Mouse (Mus musculus) limb, embryonic 12.5 days (tissue): ENCODE measurements at regions not wholly inside any gene's neighbourhood (a gene's known extent, or its start where the extent isn't known, plus 50 kb on each side); places are given as distances from the start of the nearest gene placed in this dataset.

Source experiments
- ATAC-seq: fragments of 200-750 bp; cut with Nextera tagmentation; 2 replicates; pipeline ENCODE4 v1.8.0; 2017; ENCODE audit warnings: low read depth, moderate TSS enrichment; ENCODE audit not compliant: insufficient number of reproducible peaks, insufficient read depth, low FRiP score, low TSS enrichment
- H3K27ac ChIP-seq: fragments of 300-500 bp; sonication (generic); 2 replicates; pipeline ENCODE4 v1.5.1; 2016; ENCODE audit warnings: mild to moderate bottlenecking, moderate library complexity
- H3K27me3 ChIP-seq: fragments of 300-500 bp; sonication (generic); 2 replicates; pipeline ENCODE4 v1.6.1; 2016; ENCODE audit warnings: mild to moderate bottlenecking, moderate library complexity
- H3K36me3 ChIP-seq: fragments of 300-500 bp; sonication (generic); 2 replicates; pipeline ENCODE4 v1.6.1; 2016; ENCODE audit warnings: mild to moderate bottlenecking, moderate library complexity
- H3K4me1 ChIP-seq: fragments of 300-500 bp; sonication (generic); replicated peaks from 2 replicates; pipeline ENCODE4 v1.6.1; 2016
- H3K4me2 ChIP-seq: fragments of 300-500 bp; sonication (generic); 2 replicates; pipeline ENCODE4 v1.6.1; 2016; ENCODE audit warnings: mild to moderate bottlenecking, moderate library complexity
- H3K4me3 ChIP-seq: fragments of 300-500 bp; sonication (generic); replicated peaks from 2 replicates; pipeline ENCODE4 v1.5.1; 2016; ENCODE audit warnings: mild to moderate bottlenecking
- H3K9ac ChIP-seq: fragments of 300-500 bp; sonication (generic); replicated peaks from 2 replicates; pipeline ENCODE4 v1.6.1; 2016; ENCODE audit warnings: mild to moderate bottlenecking, moderate library complexity
- H3K9me3 ChIP-seq: fragments of 300-500 bp; sonication (generic); 2 replicates; pipeline ENCODE4 v1.6.1; 2016; ENCODE audit warnings: mild to moderate bottlenecking, moderate library complexity
- WGBS: fragments of 180-500 bp; shearing (Covaris S2); methylation state at CpG from one replicate; pipeline ENCODE4 v1.1.7; 2016; 5-methylcytosine and 5-hydroxymethylcytosine counted together

DNA sequence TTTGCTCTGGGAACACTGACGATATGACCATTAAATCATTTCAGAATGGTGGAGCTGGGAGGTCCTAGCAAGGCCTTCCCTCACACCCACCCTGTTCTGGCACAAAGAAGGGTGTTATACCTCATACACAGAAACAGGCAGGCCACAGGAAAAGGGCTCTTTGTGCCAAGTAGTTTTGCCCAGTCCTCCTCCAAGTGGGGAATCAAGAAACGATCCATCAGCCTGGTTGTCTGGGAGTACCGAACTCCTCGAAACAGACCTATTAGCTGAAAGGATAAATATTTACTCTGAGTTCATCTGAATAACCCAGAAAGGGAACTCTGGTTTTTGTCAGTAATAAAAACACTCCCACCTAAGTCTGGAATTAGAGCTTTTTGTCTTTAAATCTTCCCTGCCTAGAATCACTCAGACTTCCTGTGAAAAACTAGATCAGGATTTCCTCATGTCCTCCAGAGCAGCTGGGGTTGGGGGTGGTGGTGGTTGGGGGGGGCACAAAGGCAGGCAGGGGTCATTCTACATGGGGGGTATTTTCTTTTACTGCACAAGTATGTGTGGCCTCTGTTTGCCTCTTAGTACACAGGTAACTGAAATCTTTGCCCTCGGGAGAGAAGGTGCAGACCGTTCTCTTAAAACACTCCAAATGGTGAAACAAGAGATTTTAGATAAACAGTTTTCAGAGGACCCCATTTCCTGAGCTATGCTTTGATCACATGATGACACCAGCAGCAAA lies 681.3 kb downstream of the Gsdmc2 start:
- no peak overlapping the region; the same call in 1 of the 2 replicates for H3K4me2 ChIP-seq
- H3K9ac ChIP-seq: no peak overlapping the region
- no peak overlapping the region for H3K4me3 ChIP-seq
- peak overlapping the region; percentile 12; the same call in 1 of the 2 replicates for H3K27ac ChIP-seq
- H3K4me1 ChIP-seq: peaks cover 5% of the 10 kb centered on the region
- H3K36me3 ChIP-seq: no peaks in the 10 kb centered on the region
- H3K9me3 ChIP-seq: no peaks in the 10 kb centered on the region
- no peak for ATAC-seq
- WGBS: 11% methylated on average over 6 of the region's 6 CpGs
- H3K27me3 ChIP-seq: no peaks in the 10 kb centered on the region

GRCm38 (mm10) chr15:63162881-63163549 lies 682.0 kb downstream of the Gsdmc2 start:
- Histone ChIP-seq H3K9ac (no peak overlapping the region), H3K36me3 (no peaks in the 10 kb centered on the region), H3K27me3 (no peaks in the 10 kb centered on the region), H3K4me2 (no peak overlapping the region; the same call in 1 of the 2 replicates), H3K9me3 (no peaks in the 10 kb centered on the region), H3K4me1 (peaks cover 5% of the 10 kb centered on the region), H3K27ac (no peak overlapping the region), H3K4me3 (no peak overlapping the region)
- 50% methylated on average over 4 of the region's 4 CpGs for WGBS
- no peak for ATAC-seq

- ATAC-seq: no peak
- Histone ChIP-seq H3K4me3 (no peak overlapping the region), H3K4me1 (no peaks in the 10 kb centered on the region), H3K36me3 (no peaks in the 10 kb centered on the region), H3K9ac (no peak overlapping the region), H3K4me2 (no peak overlapping the region), H3K27me3 (no peaks in the 10 kb centered on the region), H3K9me3 (no peaks in the 10 kb centered on the region), H3K27ac (no peak overlapping the region)
- WGBS: 77% methylated on average over 3 of the region's 3 CpGs
These were observed 721.8 kb downstream of the Gsdmc2 start for GRCm38 (mm10) chr15:63123123-63123688.

GRCm38 (mm10) chr15:63112918-63113317 lies 732.1 kb downstream of the Gsdmc2 start:
- H3K36me3 ChIP-seq: no peaks in the 10 kb centered on the region
- whole genome bisulfite sequencing: 75% methylated on average over 2 of the region's 2 CpGs
- ATAC-seq: no peak
- no peaks in the 10 kb centered on the region for H3K27me3 ChIP-seq
- H3K4me2 ChIP-seq: no peak overlapping the region
- 0 out of 2 replicates have a peak, but pooled peaks cover 3% of the 10 kb centered on the region for H3K4me1 ChIP-seq
- H3K4me3 ChIP-seq: no peak overlapping the region
- H3K27ac ChIP-seq: no peak overlapping the region
- no peak overlapping the region for H3K9ac ChIP-seq
- no peaks in the 10 kb centered on the region for H3K9me3 ChIP-seq

DNA sequence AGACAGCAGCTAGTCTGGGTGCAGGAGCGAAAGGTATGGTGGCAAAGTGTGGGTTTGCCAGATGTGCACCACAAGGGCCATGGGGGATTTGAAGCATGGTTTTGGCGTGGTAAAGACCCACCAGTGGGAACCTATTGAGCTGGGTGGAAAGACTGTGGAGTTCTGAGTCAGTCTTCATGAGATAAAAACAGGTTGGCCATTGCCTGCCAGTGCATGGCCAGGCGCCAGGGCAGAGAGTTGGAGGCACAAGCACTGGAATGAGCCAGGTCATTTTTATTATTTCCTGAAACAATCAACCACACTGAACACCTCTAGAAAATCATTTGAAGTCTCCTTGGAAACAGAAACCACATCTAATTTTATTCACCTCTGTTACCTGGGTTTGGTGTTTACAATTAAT lies 744.9 kb downstream of the Gsdmc2 start:
- WGBS: 76% methylated on average over 3 of the region's 3 CpGs
- Histone ChIP-seq H3K4me3 (no peak overlapping the region), H3K9ac (no peak overlapping the region)

GRCm38 (mm10) chr15:63081972-63082371 lies 763.0 kb downstream of the Gsdmc2 start:
- no peak overlapping the region for H3K27ac ChIP-seq
- no peak overlapping the region for H3K4me3 ChIP-seq
- no peak overlapping the region for H3K4me2 ChIP-seq
- no peaks in the 10 kb centered on the region for H3K9me3 ChIP-seq
- ATAC-seq: no peak
- no peak overlapping the region for H3K9ac ChIP-seq
- no peaks in the 10 kb centered on the region for H3K36me3 ChIP-seq
- no peaks in the 10 kb centered on the region for H3K27me3 ChIP-seq
- no peaks in the 10 kb centered on the region for H3K4me1 ChIP-seq

More for the DNA sequence above, 744.9 kb downstream of the Gsdmc2 start:
- no peak overlapping the region for H3K27ac ChIP-seq
- no peaks in the 10 kb centered on the region for H3K36me3 ChIP-seq
- H3K27me3 ChIP-seq: no peaks in the 10 kb centered on the region
- no peaks in the 10 kb centered on the region for H3K4me1 ChIP-seq
- no peak overlapping the region for H3K4me2 ChIP-seq
- no peaks in the 10 kb centered on the region for H3K9me3 ChIP-seq
- no peak for ATAC-seq

GRCm38 (mm10) chr15:63079825-63080224 lies 765.2 kb downstream of the Gsdmc2 start:
- Histone ChIP-seq H3K36me3 (no peaks in the 10 kb centered on the region), H3K27ac (no peak overlapping the region), H3K4me1 (no peaks in the 10 kb centered on the region), H3K4me3 (no peak overlapping the region), H3K27me3 (no peaks in the 10 kb centered on the region), H3K9ac (no peak overlapping the region), H3K4me2 (no peak overlapping the region), H3K9me3 (no peaks in the 10 kb centered on the region)
- no peak for ATAC-seq
- WGBS: 85% methylated on average over 4 of the region's 4 CpGs

GRCm38 (mm10) chr15:63071921-63072320 lies 773.1 kb downstream of the Gsdmc2 start:
- no peaks in the 10 kb centered on the region for H3K4me1 ChIP-seq
- ATAC-seq: no peak
- no peaks in the 10 kb centered on the region for H3K27me3 ChIP-seq
- H3K27ac ChIP-seq: no peak overlapping the region
- no peak overlapping the region for H3K9ac ChIP-seq
- H3K4me2 ChIP-seq: no peak overlapping the region
- H3K4me3 ChIP-seq: no peak overlapping the region
- WGBS: 74% methylated on average over 4 of the region's 4 CpGs
- no peaks in the 10 kb centered on the region for H3K9me3 ChIP-seq
- H3K36me3 ChIP-seq: no peaks in the 10 kb centered on the region

DNA sequence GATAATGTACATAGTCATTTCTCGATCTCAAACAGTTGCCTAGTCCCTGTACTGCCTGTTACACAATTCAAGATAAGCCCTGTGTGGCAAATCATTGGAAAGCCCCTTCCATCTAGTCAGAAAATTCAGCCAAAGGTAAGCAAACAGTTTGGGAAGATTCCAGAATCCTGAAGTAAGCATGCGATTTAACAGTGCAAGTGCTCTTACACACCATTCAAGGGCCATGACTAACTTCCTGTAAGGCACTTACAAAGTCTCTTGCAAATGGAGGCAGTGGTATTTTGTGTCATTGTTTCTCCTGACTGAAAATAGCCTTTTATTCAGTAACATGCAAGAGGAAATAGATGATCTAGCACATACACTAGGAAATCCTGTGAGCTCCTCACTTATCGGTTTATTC lies 777.9 kb downstream of the Gsdmc2 start:
- H3K36me3 ChIP-seq: no peaks in the 10 kb centered on the region
- WGBS: 96% methylated on average over 3 of the region's 3 CpGs

DNA sequence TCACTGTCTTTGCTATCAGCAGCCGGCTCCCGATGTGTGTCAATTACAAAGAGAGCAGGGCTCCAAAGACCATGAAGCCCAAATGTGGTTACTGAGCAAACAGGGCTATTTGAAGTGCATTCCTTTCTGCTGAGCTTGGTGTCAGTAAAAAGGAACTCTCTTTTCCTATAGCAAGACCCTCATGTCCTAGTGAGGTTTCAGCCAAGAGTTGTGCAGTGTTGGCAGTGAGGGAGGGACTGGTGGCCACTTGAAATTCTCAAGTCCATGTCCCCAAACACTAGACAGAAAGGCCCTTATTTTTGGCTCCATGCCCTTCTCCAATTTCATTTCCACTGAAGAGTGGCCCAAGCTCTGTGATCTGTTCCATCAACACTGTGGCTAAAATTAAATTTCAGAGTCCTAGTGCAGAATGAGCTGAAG lies 778.9 kb downstream of the Gsdmc2 start:
- Histone ChIP-seq H3K4me2 (no peak overlapping the region), H3K27ac (no peak overlapping the region), H3K9me3 (no peaks in the 10 kb centered on the region), H3K9ac (no peak overlapping the region), H3K4me3 (no peak overlapping the region), H3K36me3 (no peaks in the 10 kb centered on the region), H3K27me3 (no peaks in the 10 kb centered on the region), H3K4me1 (no peaks in the 10 kb centered on the region)
- WGBS: 87% methylated on average over 2 of the region's 2 CpGs
- ATAC-seq: no peak

More for the DNA sequence above, 777.9 kb downstream of the Gsdmc2 start:
- Histone ChIP-seq H3K27ac (no peak overlapping the region), H3K4me3 (no peak overlapping the region), H3K9ac (no peak overlapping the region), H3K4me1 (no peaks in the 10 kb centered on the region), H3K9me3 (no peaks in the 10 kb centered on the region), H3K27me3 (no peaks in the 10 kb centered on the region), H3K4me2 (no peak overlapping the region)
- no peak for ATAC-seq

GRCm38 (mm10) chr15:63061891-63062290 lies 783.1 kb downstream of the Gsdmc2 start:
- ATAC-seq: no peak
- Histone ChIP-seq H3K27me3 (no peaks in the 10 kb centered on the region), H3K27ac (no peak overlapping the region), H3K4me1 (no peaks in the 10 kb centered on the region), H3K36me3 (no peaks in the 10 kb centered on the region), H3K4me2 (no peak overlapping the region), H3K4me3 (no peak overlapping the region), H3K9me3 (no peaks in the 10 kb centered on the region), H3K9ac (no peak overlapping the region)
- 71% methylated on average over 3 of the region's 3 CpGs for WGBS
